Mouse (Mus musculus): ENCODE data around the gene Gabrb3. TPM values are rescaled to one million over a fixed set of nuclear protein-coding genes. Genes with fewer than 3 reads are reported as not detected.
A peak's percentile ranks its signal among the peaks of the same experiment; 100 is the strongest.

Gene Gabrb3
- polyA plus RNA-seq, 1 experiment from 2014 or later, result 22.8 TPM

DNA sequence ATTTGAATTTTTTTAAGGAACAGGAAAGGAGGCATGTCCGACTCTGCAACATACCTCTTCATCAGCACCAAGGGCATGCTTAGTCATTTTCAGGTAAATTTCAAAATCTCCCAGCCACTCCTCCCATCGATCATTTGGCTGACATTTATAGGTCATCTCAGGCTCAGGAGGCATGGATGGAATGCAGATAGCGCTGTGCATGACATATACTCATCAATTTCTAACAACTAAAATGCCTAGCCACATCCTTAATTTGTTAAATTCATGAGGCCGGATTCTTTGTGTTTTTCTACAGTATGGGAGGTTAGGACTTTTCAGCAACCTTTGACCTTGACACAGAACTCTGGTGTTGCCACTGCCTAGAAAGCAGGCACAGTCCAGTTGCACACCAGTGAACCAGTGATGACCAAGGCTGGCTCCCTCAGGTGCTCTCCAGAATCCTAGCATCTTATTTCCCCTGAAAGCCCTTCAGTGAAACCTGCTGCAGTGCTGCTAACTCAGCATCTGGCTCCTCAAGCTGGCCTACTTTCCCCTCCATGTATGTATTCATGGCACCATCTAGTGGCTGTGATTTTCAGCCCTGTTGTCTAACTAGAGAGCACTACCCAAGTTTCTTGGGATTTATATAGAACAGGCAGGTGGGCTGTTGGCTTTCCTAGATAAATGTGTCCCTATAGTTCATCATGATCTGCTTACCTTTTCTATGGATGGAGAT lies 54.5 kb downstream of the Gabrb3 start:
- 81% methylated on average over 4 of the region's 4 CpGs for WGBS
- peak; percentile 82 for ATAC-seq (ENCODE audit: low FRiP score, low read depth)
- H3K9me3 ChIP-seq, result no peaks in the 10 kb centered on the region
- H3K27ac ChIP-seq, result no peak overlapping the region
- H3K27me3 ChIP-seq (replicated peaks), result no peaks in the 10 kb centered on the region
- H3K4me2 ChIP-seq (replicated peaks), result no peak overlapping the region
- no peaks in the 10 kb centered on the region for H3K36me3 ChIP-seq
- H3K4me1 ChIP-seq, result no peaks in the 10 kb centered on the region
- no peak overlapping the region for H3K9ac ChIP-seq
- no peak overlapping the region for H3K4me3 ChIP-seq

DNA sequence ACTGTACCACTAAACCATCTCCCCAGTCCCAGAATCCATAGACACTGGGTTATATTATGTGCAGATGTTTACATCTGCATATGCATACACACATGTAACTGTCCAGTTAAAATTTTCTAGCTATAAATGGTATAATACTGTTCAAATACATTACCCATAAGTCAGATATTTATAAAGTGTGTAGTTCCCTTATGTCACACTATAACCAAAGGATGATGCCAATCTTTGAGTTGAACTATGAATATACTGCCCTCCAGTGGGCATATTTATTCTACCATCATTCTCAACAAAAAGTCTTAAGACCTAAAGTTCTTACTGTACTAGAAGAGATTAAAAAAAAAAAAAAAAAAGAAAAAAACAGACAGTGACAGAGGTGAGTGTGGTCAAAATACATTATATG lies 63.4 kb downstream of the Gabrb3 start:
- Histone ChIP-seq H3K36me3 (no peaks in the 10 kb centered on the region), H3K27me3 (replicated peaks) (no peaks in the 10 kb centered on the region), H3K27ac (no peak overlapping the region), H3K4me2 (replicated peaks) (no peak overlapping the region), H3K4me1 (no peaks in the 10 kb centered on the region), H3K4me3 (no peak overlapping the region), H3K9ac (no peak overlapping the region), H3K9me3 (no peaks in the 10 kb centered on the region)
- no peak for ATAC-seq (ENCODE audit: low FRiP score, low read depth)

DNA sequence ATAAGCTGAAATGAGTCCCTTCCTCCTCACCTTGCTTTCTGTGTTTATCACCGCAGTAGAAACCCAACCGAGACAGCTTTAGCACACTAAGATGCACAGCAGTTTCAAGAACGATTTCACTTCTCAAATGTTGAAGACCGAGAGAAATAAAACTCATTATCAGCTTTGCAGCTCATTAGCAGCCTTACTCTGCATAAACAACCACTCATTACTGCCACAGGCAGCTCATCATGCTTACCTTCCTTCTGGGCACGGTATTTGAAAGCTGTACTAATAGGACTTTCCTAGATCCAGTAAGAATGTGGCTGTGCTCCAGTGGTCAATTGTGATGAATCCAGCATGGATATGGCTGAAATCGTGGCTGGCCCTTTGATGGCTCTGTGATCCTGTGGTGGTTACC lies 67.4 kb downstream of the Gabrb3 start:
- Histone ChIP-seq H3K27me3 (replicated peaks) (no peaks in the 10 kb centered on the region), H3K4me3 (no peak overlapping the region), H3K36me3 (no peaks in the 10 kb centered on the region), H3K27ac (no peak overlapping the region), H3K9me3 (no peaks in the 10 kb centered on the region), H3K9ac (no peak overlapping the region), H3K4me1 (no peaks in the 10 kb centered on the region), H3K4me2 (replicated peaks) (no peak overlapping the region)
- ATAC-seq (ENCODE audit: low FRiP score, low read depth), result no peak
- WGBS, result 85% methylated on average over 6 of the region's 6 CpGs

DNA sequence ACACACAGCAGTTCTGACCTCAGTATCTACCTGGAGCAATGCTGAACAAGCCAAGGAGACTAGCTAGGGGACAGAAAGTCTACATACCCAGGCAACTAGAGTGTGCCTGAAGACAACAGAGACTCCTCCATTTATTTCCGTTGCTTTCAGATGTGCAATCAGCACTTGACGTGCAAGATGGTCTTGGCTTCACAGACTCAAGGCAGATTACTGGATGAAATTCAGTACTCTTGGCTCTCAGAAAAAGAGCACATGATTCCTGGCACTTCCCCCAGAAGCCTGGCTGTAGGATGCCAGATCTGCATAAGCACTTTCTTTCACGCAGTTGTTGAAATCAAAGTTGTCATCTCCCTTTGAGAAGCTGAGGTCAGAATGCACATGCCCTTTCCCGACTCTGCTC lies 72.3 kb downstream of the Gabrb3 start:
- no peaks in the 10 kb centered on the region for H3K27me3 ChIP-seq (replicated peaks)
- no peaks in the 10 kb centered on the region for H3K4me1 ChIP-seq
- H3K4me2 ChIP-seq (replicated peaks), result no peak overlapping the region
- no peak for ATAC-seq (ENCODE audit: low FRiP score, low read depth)
- H3K4me3 ChIP-seq, result no peak overlapping the region
- no peaks in the 10 kb centered on the region for H3K36me3 ChIP-seq
- H3K9ac ChIP-seq, result no peak overlapping the region
- 85% methylated on average over 4 of the region's 4 CpGs for WGBS
- H3K27ac ChIP-seq, result no peak overlapping the region
- H3K9me3 ChIP-seq, result no peaks in the 10 kb centered on the region

DNA sequence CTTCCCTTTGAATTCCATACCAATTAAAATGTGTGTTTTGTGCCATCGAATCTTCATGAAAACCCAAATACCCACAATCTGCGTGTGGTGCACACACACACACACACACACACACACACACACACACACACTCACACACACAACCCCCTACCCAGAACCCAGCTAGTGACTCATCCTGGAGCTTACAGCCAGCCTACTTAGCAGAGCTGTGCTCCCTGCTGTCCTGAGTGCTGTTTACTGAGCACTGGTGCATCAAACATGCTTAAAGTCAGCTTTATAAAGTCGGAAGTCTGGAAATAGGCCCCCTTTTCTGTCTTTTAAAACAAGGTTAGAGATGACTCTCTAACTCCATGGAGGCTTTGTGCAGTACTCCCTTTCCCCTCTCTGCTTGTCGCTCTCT lies 83.3 kb downstream of the Gabrb3 start:
- 82% methylated on average over 4 of the region's 4 CpGs for WGBS
- Histone ChIP-seq H3K9ac (no peak overlapping the region), H3K36me3 (no peaks in the 10 kb centered on the region), H3K9me3 (no peaks in the 10 kb centered on the region), H3K27me3 (replicated peaks) (peaks cover 15% of the 10 kb centered on the region), H3K4me2 (replicated peaks) (no peak overlapping the region), H3K4me1 (no peaks in the 10 kb centered on the region), H3K4me3 (no peak overlapping the region), H3K27ac (no peak overlapping the region)
- ATAC-seq (ENCODE audit: low FRiP score, low read depth), result no peak

DNA sequence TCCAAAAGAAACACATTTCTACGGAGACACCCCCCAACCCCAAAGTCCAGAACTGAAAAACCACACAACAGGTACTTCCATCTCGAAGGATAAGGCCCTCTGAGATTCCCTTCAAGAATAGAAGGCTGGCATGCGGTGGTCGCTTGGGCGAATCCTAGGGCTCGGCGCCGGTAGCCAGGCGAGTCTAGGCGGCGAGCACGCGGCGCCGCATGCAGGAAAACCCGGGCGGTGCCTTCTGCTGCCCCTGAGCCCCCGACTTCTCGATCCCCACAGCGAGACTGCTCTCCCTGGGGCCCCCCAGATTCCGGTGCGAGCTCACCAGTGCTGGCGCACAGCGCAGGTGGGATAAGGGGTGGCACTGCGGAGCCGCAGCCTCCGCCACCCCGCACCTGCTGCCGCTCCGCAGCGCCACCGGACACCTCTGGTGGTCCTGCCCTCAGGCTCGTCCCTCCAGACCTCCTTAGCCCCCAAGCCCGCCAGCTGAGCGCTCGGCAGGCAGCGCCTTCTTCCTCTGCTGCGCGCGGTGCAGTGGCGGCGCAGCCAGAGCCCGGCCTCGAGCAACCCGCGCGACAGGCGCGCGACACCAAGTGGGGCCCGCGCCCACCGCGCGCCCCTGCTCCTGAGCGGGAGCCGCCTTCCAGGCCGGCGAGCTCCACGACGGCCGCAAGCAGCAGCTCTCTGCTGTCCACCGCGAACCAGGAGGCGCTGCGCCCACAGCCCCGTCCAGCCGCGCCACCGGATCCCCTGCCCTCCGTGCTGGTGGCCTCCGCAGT lies 89.6 kb downstream of the Gabrb3 start:
- Histone ChIP-seq H3K9me3 (no peaks in the 10 kb centered on the region), H3K27me3 (replicated peaks) (peaks cover 52% of the 10 kb centered on the region), H3K4me3 (peak overlapping the region; percentile 50), H3K4me2 (replicated peaks) (peak overlapping the region; percentile 69), H3K9ac (peak overlapping the region; percentile 45; the same call in 1 of the 2 replicates), H3K4me1 (peaks cover 15% of the 10 kb centered on the region), H3K27ac (no peak overlapping the region), H3K36me3 (no peaks in the 10 kb centered on the region)
- 1% methylated on average over 70 of the region's 72 CpGs for WGBS
- ATAC-seq (ENCODE audit: low FRiP score, low read depth), result peak; percentile 78

DNA sequence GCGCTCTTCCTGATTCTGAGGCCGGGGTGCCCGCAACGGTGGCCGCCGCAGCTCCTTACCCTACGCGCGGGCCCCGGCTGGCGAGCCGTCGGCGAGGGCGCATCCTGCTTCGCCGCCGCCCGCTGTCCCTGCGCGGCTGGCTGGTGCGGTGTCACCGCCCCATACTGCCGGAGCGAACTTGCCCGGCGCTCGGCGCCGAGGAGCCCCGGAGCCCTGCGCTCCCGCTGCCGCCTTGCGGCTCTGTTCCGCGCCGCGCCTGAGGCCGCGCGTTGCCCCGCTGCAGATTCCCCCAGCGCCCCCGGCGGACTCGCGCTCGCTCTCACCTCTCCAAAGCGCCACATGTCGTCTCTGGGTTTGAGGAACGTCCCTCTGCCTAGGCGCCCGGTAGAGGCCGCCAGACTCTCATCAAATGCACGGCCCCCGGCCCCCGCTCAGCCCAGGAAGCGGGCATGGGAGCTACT lies 90.2 kb downstream of the Gabrb3 start, which contains the start of gene Gabra5:
Gene Gabra5 (minus strand): TSS at position 379 of the 461 bp plus-strand sequence.
- H3K9me3 ChIP-seq, result no peaks in the 10 kb centered on the region
- no peak within 1 kb of the TSS for H3K27ac ChIP-seq
- peak within 1 kb of the TSS; percentile 50 for H3K4me3 ChIP-seq
- peaks cover 15% of the 10 kb centered on the region for H3K4me1 ChIP-seq
- H3K4me2 ChIP-seq (replicated peaks), result peak within 1 kb of the TSS; percentile 69
- peak within 1 kb of the TSS; percentile 45; the same call in 1 of the 2 replicates for H3K9ac ChIP-seq
- peaks cover 52% of the 10 kb centered on the region for H3K27me3 ChIP-seq (replicated peaks)
- WGBS, result under 1% methylated on average over 59 of the region's 59 CpGs
- ATAC-seq (ENCODE audit: low FRiP score, low read depth), result peak; percentile 84
- H3K36me3 ChIP-seq, result no peaks in the 10 kb centered on the region

DNA sequence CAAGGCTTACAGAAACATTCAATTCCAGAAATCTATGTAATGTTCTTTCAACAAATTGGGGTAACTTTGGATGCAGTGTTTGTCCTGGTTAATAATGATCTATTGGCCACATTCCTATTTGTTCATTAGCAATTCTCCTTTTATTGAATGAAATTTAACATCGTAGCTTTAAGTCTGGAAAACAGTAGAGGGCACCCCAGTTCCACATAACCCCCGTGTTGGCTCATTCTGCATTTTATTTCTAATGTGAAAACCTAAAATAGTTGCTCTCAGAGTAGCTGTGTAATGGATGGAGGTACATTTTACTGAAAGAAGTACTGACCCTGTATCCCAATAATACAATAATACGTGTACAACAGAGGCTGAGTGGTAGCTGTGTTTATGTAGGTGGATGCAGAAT lies 93.5 kb downstream of the Gabrb3 start:
- no peak for ATAC-seq (ENCODE audit: low FRiP score, low read depth)
- H3K27me3 ChIP-seq (replicated peaks), result peaks cover 36% of the 10 kb centered on the region
- no peaks in the 10 kb centered on the region for H3K36me3 ChIP-seq
- no peak overlapping the region for H3K9ac ChIP-seq
- no peak overlapping the region for H3K27ac ChIP-seq
- H3K9me3 ChIP-seq, result no peaks in the 10 kb centered on the region
- H3K4me3 ChIP-seq, result no peak overlapping the region
- no peak overlapping the region for H3K4me2 ChIP-seq (replicated peaks)
- peaks cover 15% of the 10 kb centered on the region for H3K4me1 ChIP-seq
- 39% methylated on average over 3 of the region's 3 CpGs for WGBS

DNA sequence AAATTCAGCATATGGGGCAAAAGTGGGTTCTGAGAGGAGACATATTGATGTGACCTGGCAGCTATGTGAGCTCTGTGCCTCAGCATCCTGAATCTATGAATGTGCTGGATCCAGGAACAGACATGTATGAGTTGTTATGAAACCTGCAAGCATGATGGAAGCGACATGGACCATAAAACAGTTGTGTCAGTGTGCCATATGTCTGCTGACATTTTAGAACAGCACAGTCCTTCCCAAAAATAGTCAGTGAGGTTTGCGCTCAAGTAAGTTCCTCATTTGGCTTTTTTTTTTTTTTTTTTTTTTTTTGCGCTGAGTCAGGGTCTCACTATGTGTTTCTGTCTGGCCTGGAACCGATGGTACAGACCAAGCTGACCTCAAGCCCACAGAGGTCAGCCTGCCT lies 110.0 kb downstream of the Gabrb3 start:
- Histone ChIP-seq H3K4me3 (no peak overlapping the region), H3K27ac (no peak overlapping the region), H3K9me3 (no peaks in the 10 kb centered on the region), H3K9ac (no peak overlapping the region), H3K36me3 (no peaks in the 10 kb centered on the region), H3K4me1 (no peaks in the 10 kb centered on the region), H3K4me2 (replicated peaks) (no peak overlapping the region), H3K27me3 (replicated peaks) (no peaks in the 10 kb centered on the region)
- 95% methylated on average over 4 of the region's 4 CpGs for WGBS
- no peak for ATAC-seq (ENCODE audit: low FRiP score, low read depth)

DNA sequence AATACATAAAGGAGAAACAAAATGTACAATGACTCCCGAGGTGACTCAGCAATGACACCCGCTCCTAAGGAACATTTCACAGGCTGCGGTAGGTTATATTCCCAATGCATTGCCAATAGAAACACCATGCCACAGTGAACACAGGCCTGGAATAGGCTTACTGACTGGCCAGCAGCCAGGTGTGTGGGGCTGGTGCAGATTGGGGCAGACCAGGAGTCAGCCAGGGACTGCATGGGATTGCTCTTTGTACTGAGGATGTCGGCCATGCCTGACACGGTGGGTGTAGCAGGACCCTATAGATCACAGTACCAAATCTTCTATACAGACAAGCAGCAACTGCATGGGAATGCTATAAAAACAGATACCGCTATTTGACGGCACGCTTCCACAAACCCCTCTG lies 110.5 kb downstream of the Gabrb3 start:
- no peaks in the 10 kb centered on the region for H3K27me3 ChIP-seq (replicated peaks)
- no peaks in the 10 kb centered on the region for H3K4me1 ChIP-seq
- H3K9me3 ChIP-seq, result no peaks in the 10 kb centered on the region
- 87% methylated on average over 8 of the region's 8 CpGs for WGBS
- no peak overlapping the region for H3K27ac ChIP-seq
- H3K36me3 ChIP-seq, result no peaks in the 10 kb centered on the region
- H3K9ac ChIP-seq, result no peak overlapping the region
- ATAC-seq (ENCODE audit: low FRiP score, low read depth), result 0 out of 2 replicates have a peak, but pooled peaks have one; percentile 37
- no peak overlapping the region for H3K4me2 ChIP-seq (replicated peaks)
- no peak overlapping the region for H3K4me3 ChIP-seq

DNA sequence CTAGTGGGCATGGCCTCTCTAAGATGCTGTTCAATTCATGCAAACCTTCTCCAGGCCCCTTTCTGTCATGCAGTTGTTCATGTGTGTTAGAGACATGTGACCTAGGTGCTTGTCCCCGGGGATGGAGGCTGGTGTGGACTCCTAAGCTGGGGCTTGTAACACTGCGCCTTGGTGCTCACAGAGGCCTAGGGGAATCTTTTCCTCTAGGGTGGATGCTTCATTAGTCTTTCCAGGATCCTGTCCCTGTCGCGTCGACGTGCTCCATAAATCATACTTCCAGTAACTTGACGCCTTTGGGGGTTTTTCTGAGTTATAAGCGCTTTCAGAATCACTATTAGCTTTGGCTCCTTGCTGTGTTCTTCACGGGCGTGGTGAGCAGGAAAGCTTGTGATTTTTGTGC lies 113.2 kb downstream of the Gabrb3 start:
- 81% methylated on average over 10 of the region's 10 CpGs for WGBS
- ATAC-seq (ENCODE audit: low FRiP score, low read depth), result no peak
- H3K27ac ChIP-seq, result no peak overlapping the region
- H3K4me1 ChIP-seq, result no peaks in the 10 kb centered on the region
- H3K9me3 ChIP-seq, result no peaks in the 10 kb centered on the region
- H3K27me3 ChIP-seq (replicated peaks), result no peaks in the 10 kb centered on the region
- H3K4me3 ChIP-seq, result no peak overlapping the region
- no peak overlapping the region for H3K9ac ChIP-seq
- no peak overlapping the region for H3K4me2 ChIP-seq (replicated peaks)
- H3K36me3 ChIP-seq, result no peaks in the 10 kb centered on the region

DNA sequence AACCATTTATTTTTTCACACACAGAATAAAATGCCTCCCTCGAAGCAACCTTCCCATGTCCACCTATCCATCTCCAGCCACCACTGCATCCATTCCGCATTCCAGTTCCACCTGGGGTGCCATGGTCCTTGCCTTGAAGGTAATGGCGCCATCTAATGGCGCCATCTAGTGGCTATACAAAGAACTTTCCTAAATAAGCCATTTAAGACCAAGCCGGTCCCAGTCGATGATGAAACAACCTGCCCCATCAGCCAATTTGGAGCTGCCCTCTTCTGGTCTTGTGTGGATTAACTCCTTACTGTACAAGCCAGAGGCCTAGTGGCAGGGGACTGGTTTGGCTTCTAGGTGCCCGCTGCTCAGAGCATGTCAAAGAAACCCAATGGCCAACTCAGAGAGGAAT lies 119.1 kb downstream of the Gabrb3 start:
- 0 out of 2 replicates have a peak, but pooled peaks have one; percentile 37 for ATAC-seq (ENCODE audit: low FRiP score, low read depth)
- no peaks in the 10 kb centered on the region for H3K9me3 ChIP-seq
- H3K4me1 ChIP-seq, result no peaks in the 10 kb centered on the region
- H3K4me3 ChIP-seq, result no peak overlapping the region
- H3K36me3 ChIP-seq, result no peaks in the 10 kb centered on the region
- H3K27ac ChIP-seq, result no peak overlapping the region
- H3K4me2 ChIP-seq (replicated peaks), result no peak overlapping the region
- WGBS, result 22% methylated on average over 7 of the region's 7 CpGs
- no peak overlapping the region for H3K9ac ChIP-seq
- no peaks in the 10 kb centered on the region for H3K27me3 ChIP-seq (replicated peaks)
